Mouse (Mus musculus): ENCODE results near the gene Stxbp2. TPM values are rescaled to one million over a fixed set of nuclear protein-coding genes. Genes with fewer than 3 reads are reported as not detected.
A peak's percentile ranks its signal among the peaks of the same experiment; 100 is the strongest.

Gene Stxbp2
- polyA plus RNA-seq, 1 experiment from 2014 or later: 111 TPM

- peak overlapping the region; percentile 81 for H3K4me2 ChIP-seq (replicated peaks; ENCODE audit: low read depth)
- DNase-seq (ENCODE audit: low spot score) (no peak), ATAC-seq (ENCODE audit: low FRiP score, low TSS enrichment) (peak; percentile 30)
- H3K27me3 ChIP-seq (ENCODE audit: control insufficient read depth, insufficient read depth, low read length): no peaks in the 10 kb centered on the region
- H3K27ac ChIP-seq (replicated peaks): peak overlapping the region; percentile 93
- 15% methylated on average over 11 of the region's 11 CpGs for WGBS
- peak overlapping the region; percentile 80 for H3K9ac ChIP-seq (ENCODE audit: low read length)
- no peaks in the 10 kb centered on the region for H3K36me3 ChIP-seq (ENCODE audit: control insufficient read depth, insufficient read depth, low read length)
- H3K4me1 ChIP-seq (replicated peaks; ENCODE audit: control insufficient read depth, insufficient read depth): no peaks in the 10 kb centered on the region
- peak overlapping the region; percentile 68 for H3K4me3 ChIP-seq (ENCODE audit: low read depth, low read length)
- TF ChIP-seq CTCF (IDR thresholded peaks at IDR 0.05; ENCODE audit: low read depth) (no peak), EP300 (optimal IDR thresholded peaks at IDR 0.05) (no peak)
- no peaks in the 10 kb centered on the region for H3K9me3 ChIP-seq (ENCODE audit: control insufficient read depth, low read length)
These were observed 42.5 kb upstream of the Stxbp2 start for GRCm38 (mm10) chr8:3588258-3588633.

DNA sequence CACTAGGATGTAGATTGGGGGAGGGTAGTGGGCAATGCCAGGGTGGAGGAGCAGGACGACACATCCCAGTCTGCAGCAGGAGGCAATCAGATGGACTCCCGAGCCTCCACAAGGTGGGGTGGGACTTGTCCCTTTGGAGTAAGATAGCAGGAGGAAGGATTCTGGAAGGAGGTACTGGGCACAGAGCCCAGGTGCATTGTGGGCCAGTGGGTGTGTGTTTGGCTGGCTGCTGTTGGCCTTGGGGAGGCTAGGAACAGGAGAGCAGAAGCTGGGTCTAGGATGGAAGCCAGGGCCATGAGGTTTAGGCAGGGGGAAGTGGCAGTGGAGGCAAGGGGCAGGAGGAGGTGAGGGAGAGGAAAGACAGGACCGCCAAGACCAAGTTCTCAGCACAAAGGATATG, 37.3 kb upstream of the Stxbp2 start:
- ATAC-seq (ENCODE audit: low FRiP score, low TSS enrichment) (no peak), DNase-seq (ENCODE audit: low spot score) (peak; percentile 54)
- WGBS: 66% methylated on average over 3 of the region's 3 CpGs
- Histone ChIP-seq H3K36me3 (ENCODE audit: control insufficient read depth, insufficient read depth, low read length) (no peaks in the 10 kb centered on the region), H3K9me3 (ENCODE audit: control insufficient read depth, low read length) (no peaks in the 10 kb centered on the region), H3K4me1 (replicated peaks; ENCODE audit: control insufficient read depth, insufficient read depth) (no peaks in the 10 kb centered on the region), H3K4me2 (replicated peaks; ENCODE audit: low read depth) (no peak overlapping the region), H3K27me3 (ENCODE audit: control insufficient read depth, insufficient read depth, low read length) (no peaks in the 10 kb centered on the region), H3K27ac (replicated peaks) (no peak overlapping the region), H3K4me3 (ENCODE audit: low read depth, low read length) (no peak overlapping the region), H3K9ac (ENCODE audit: low read length) (no peak overlapping the region)
- no peak for TF ChIP-seq EP300 (optimal IDR thresholded peaks at IDR 0.05)
- no peak for TF ChIP-seq CTCF (IDR thresholded peaks at IDR 0.05; ENCODE audit: low read depth)

GRCm38 (mm10) chr8:3594466-3594865, 36.3 kb upstream of the Stxbp2 start:
- no peak for TF ChIP-seq EP300 (optimal IDR thresholded peaks at IDR 0.05)
- Histone ChIP-seq H3K4me2 (replicated peaks; ENCODE audit: low read depth) (no peak overlapping the region), H3K27ac (replicated peaks) (no peak overlapping the region), H3K4me1 (replicated peaks; ENCODE audit: control insufficient read depth, insufficient read depth) (no peaks in the 10 kb centered on the region), H3K9me3 (ENCODE audit: control insufficient read depth, low read length) (no peaks in the 10 kb centered on the region), H3K9ac (ENCODE audit: low read length) (no peak overlapping the region), H3K36me3 (ENCODE audit: control insufficient read depth, insufficient read depth, low read length) (no peaks in the 10 kb centered on the region), H3K27me3 (ENCODE audit: control insufficient read depth, insufficient read depth, low read length) (no peaks in the 10 kb centered on the region), H3K4me3 (ENCODE audit: low read depth, low read length) (no peak overlapping the region)
- ATAC-seq (ENCODE audit: low FRiP score, low TSS enrichment): no peak
- WGBS: 82% methylated on average over 2 of the region's 2 CpGs
- no peak for DNase-seq (ENCODE audit: low spot score)

GRCm38 (mm10) chr8:3598054-3598453, 32.7 kb upstream of the Stxbp2 start:
- Histone ChIP-seq H3K27me3 (ENCODE audit: control insufficient read depth, insufficient read depth, low read length) (no peaks in the 10 kb centered on the region), H3K9ac (ENCODE audit: low read length) (no peak overlapping the region), H3K4me3 (ENCODE audit: low read depth, low read length) (no peak overlapping the region), H3K27ac (replicated peaks) (no peak overlapping the region), H3K36me3 (ENCODE audit: control insufficient read depth, insufficient read depth, low read length) (no peaks in the 10 kb centered on the region), H3K9me3 (ENCODE audit: control insufficient read depth, low read length) (no peaks in the 10 kb centered on the region), H3K4me1 (replicated peaks; ENCODE audit: control insufficient read depth, insufficient read depth) (no peaks in the 10 kb centered on the region), H3K4me2 (replicated peaks; ENCODE audit: low read depth) (no peak overlapping the region)
- WGBS: 54% methylated on average over 3 of the region's 3 CpGs
- DNase-seq (ENCODE audit: low spot score) (no peak), ATAC-seq (ENCODE audit: low FRiP score, low TSS enrichment) (no peak)
- TF ChIP-seq EP300 (optimal IDR thresholded peaks at IDR 0.05) (no peak), CTCF (IDR thresholded peaks at IDR 0.05; ENCODE audit: low read depth) (no peak)

DNA sequence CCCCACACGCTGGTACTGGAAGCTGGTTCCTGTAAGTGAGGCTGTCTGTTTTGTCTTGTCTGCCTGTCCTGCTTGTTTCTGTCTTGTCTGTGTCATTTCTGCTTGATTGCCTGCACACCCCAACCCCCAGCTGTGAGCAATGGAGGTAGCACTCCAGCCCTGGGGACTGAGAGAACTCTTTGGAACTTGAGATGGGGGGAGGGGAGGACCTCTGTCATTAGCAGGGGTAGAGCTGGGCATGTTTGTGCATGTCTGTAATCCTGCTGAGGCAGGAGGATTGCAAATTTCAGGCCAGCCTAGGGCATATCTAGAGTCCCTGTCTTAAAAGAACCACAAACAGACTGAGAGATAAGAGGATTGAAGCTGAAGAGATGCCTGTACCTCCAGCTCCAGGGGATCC, 31.5 kb upstream of the Stxbp2 start:
- H3K9me3 ChIP-seq (ENCODE audit: control insufficient read depth, low read length): no peaks in the 10 kb centered on the region
- H3K9ac ChIP-seq (ENCODE audit: low read length): no peak overlapping the region
- H3K27ac ChIP-seq (replicated peaks): no peak overlapping the region
- no peaks in the 10 kb centered on the region for H3K4me1 ChIP-seq (replicated peaks; ENCODE audit: control insufficient read depth, insufficient read depth)
- H3K36me3 ChIP-seq (ENCODE audit: control insufficient read depth, insufficient read depth, low read length): no peaks in the 10 kb centered on the region; the same call in 1 of the 2 replicates
- no peak for TF ChIP-seq CTCF (IDR thresholded peaks at IDR 0.05; ENCODE audit: low read depth)
- TF ChIP-seq EP300 (optimal IDR thresholded peaks at IDR 0.05): no peak
- no peaks in the 10 kb centered on the region for H3K27me3 ChIP-seq (ENCODE audit: control insufficient read depth, insufficient read depth, low read length)
- no peak overlapping the region for H3K4me3 ChIP-seq (ENCODE audit: low read depth, low read length)
- ATAC-seq (ENCODE audit: low FRiP score, low TSS enrichment) (no peak), DNase-seq (ENCODE audit: low spot score) (no peak)
- H3K4me2 ChIP-seq (replicated peaks; ENCODE audit: low read depth): no peak overlapping the region
- WGBS: 78% methylated on average over 1 of the region's 1 CpGs

DNA sequence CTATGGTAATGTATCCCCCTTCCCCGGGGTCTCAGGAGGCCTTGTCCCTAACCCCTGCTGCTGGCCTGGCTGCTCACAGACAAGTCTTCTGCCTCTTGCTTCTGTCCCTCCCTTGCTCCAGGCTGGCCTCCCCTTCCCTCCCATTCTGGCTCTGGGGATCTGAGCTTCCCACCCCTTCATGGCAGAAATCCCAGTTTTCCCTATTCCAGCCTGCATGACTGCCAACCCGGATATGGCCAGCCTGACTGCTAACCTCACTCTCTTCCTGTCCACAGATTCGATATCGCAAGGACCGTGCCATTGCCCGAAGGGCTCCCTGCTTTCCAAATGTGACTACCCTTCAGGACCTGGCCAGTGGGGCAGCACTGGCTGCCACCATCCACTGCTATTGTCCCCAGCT, 30.4 kb upstream of the Stxbp2 start:
- H3K9ac ChIP-seq (ENCODE audit: low read length): no peak overlapping the region
- H3K27me3 ChIP-seq (ENCODE audit: control insufficient read depth, insufficient read depth, low read length): no peaks in the 10 kb centered on the region
- no peak for DNase-seq (ENCODE audit: low spot score)
- H3K4me2 ChIP-seq (replicated peaks; ENCODE audit: low read depth): no peak overlapping the region
- H3K4me1 ChIP-seq (replicated peaks; ENCODE audit: control insufficient read depth, insufficient read depth): no peaks in the 10 kb centered on the region
- H3K9me3 ChIP-seq (ENCODE audit: control insufficient read depth, low read length): no peaks in the 10 kb centered on the region
- H3K27ac ChIP-seq (replicated peaks): no peak overlapping the region
- TF ChIP-seq CTCF (IDR thresholded peaks at IDR 0.05; ENCODE audit: low read depth) (no peak), EP300 (optimal IDR thresholded peaks at IDR 0.05) (no peak)
- no peak for ATAC-seq (ENCODE audit: low FRiP score, low TSS enrichment)
- no peak overlapping the region for H3K4me3 ChIP-seq (ENCODE audit: low read depth, low read length)
- 82% methylated on average over 6 of the region's 6 CpGs for WGBS
- no peaks in the 10 kb centered on the region; the same call in 1 of the 2 replicates for H3K36me3 ChIP-seq (ENCODE audit: control insufficient read depth, insufficient read depth, low read length)
